Mouse (Mus musculus) liver, embryonic 14.5 days (tissue): ENCODE data around the gene Vezf1. TPM values are rescaled to one million over a fixed set of nuclear protein-coding genes. Genes with fewer than 3 reads are reported as not detected.

Experiments used
- ATAC-seq: fragments of 200-750 bp; cut with Nextera tagmentation; 2 replicates; pipeline ENCODE4 v1.8.0; 2017; ENCODE audit warnings: moderate number of reproducible peaks, mild to moderate bottlenecking, moderate library complexity; ENCODE audit not compliant: insufficient read depth
- DNase-seq, 3 experiments: peaks; one replicate each; pipeline ENCODE4 v3.0.0-alpha.2; 2012 to 2013; ENCODE audit warnings: low read depth in 3 of 3, low spot score in 3 of 3
- H3K27ac ChIP-seq: fragments of 300-500 bp; sonication (generic); 2 replicates; pipeline ENCODE4 v1.5.1; 2014; ENCODE audit warnings: moderate library complexity, mild to moderate bottlenecking, control low read depth, inconsistent platforms
- H3K27me3 ChIP-seq: fragments of 300-500 bp; sonication (generic); 2 replicates; pipeline ENCODE4 v1.6.1; 2014; ENCODE audit warnings: mild to moderate bottlenecking, low read length, moderate library complexity; ENCODE audit not compliant: control insufficient read depth, insufficient read depth
- H3K36me3 ChIP-seq: fragments of 300-500 bp; sonication (generic); replicated peaks from 2 replicates; pipeline ENCODE4 v1.6.1; 2014; ENCODE audit warnings: low read depth; ENCODE audit not compliant: control insufficient read depth, insufficient read depth
- H3K4me1 ChIP-seq, 2 experiments: fragments of 200-500 bp in 1 of 2; fragments of 300-500 bp in 1 of 2; sonication (generic) in 1 of 2; replicated peaks; 2 replicates each; pipeline ENCODE4 v1.6.1; 2012 to 2014; ENCODE audit warnings: antibody characterized with exemption in 1 of 2, inconsistent platforms in 1 of 2, low read length in 1 of 2; ENCODE audit not compliant: control insufficient read depth in 2 of 2, insufficient read depth in 2 of 2
- H3K4me2 ChIP-seq: fragments of 300-500 bp; sonication (generic); 2 replicates; pipeline ENCODE4 v1.6.1; 2014; ENCODE audit warnings: low read depth, mild to moderate bottlenecking, control low read depth, moderate library complexity
- H3K4me3 ChIP-seq, 2 experiments: fragments of 200-500 bp in 1 of 2; fragments of 300-500 bp in 1 of 2; sonication (generic) in 1 of 2; 2 replicates each; pipeline ENCODE4 v1.5.1; 2012 to 2014; ENCODE audit warnings: low read depth in 2 of 2, low read length in 2 of 2, mild to moderate bottlenecking in 2 of 2, control low read depth in 1 of 2, inconsistent platforms in 1 of 2, moderate library complexity in 1 of 2; ENCODE audit not compliant: insufficient read depth in 1 of 2
- H3K9ac ChIP-seq: fragments of 300-500 bp; sonication (generic); replicated peaks from 2 replicates; pipeline ENCODE4 v1.6.1; 2014; ENCODE audit warnings: mild to moderate bottlenecking, control low read depth, moderate library complexity
- H3K9me3 ChIP-seq: fragments of 300-500 bp; sonication (generic); 2 replicates; pipeline ENCODE4 v1.6.1; 2016; ENCODE audit warnings: low read length, mixed read lengths; ENCODE audit not compliant: control insufficient read depth
- CTCF ChIP-seq: IDR thresholded peaks from 2 replicates; pipeline ENCODE4 v1.5.1; 2016; ENCODE audit warnings: antibody characterized with exemption, low read depth, control low read depth
- EP300 ChIP-seq: IDR thresholded peaks from 2 replicates; pipeline ENCODE4 v1.6.1; 2016; ENCODE audit warnings: antibody characterized with exemption, low read depth
- WGBS: fragments of 180-500 bp; shearing (Covaris S2); extraction: QIAGEN DNeasy Blood & Tissue Kit; methylation state at CpG from one replicate; pipeline ENCODE4 v1.1.7; 2014; ENCODE audit not compliant: insufficient replicate concordance; 5-methylcytosine and 5-hydroxymethylcytosine counted together
- polyA plus RNA-seq, 2 experiments: library from polyadenylated mRNA; depleted of rRNA in 1 of 2; stranded (reverse) in 1 of 2; unstranded in 1 of 2; fragments of >200 nt; fragmentation: Nextera tagmentation in 1 of 2; extraction: Ambion mirVana in 1 of 2; gene quantifications; 2 replicates each; pipeline versions ENCODE4 v1.2.1 to v1.2.3; 2012 to 2014

The Vezf1 gene
- polyA plus RNA-seq, 2 experiments = 5.7 to 7.5 TPM

DNA sequence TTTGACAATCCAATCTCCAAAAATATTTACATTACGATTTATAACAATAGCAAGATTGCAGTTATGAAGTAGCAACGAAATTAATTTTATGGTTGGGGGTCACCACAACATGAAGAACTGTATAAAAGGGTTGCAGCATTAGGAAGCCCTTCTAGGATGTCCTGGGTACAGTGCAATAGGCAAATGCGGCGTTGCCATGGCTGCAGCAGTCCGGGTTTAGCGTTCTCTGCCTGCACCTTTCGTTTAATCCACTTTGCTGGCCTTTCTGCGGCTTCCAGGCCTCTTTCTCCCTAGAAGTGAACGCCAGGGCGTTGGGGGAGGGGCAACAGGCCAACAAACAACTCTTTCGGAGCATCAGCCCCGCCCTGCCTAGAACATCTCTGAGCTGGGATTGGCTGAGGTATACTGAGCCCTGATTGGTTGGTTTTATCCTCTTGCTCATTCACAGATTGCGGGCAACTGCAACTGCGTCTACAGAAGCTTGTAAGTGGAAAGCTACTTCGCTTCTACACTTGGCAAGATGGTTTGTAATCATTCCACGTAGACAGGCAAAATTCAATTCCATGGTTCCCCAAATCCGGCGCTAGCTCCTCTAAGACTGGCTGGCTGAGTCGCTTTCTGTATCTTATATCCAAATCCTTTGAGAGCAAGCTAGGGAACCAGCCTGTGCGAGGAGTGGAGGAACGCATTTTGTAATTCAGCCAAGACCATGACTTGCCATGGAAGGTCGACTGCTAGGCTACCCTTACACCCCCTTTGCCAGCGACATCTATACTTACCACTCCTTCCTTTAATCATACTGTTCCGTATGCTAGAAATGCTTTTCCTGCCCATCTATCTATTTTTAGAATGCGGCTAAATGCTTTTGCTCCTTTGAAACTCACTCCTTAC, 18.9 kb downstream of the Vezf1 start:
- TF ChIP-seq EP300 = no peak
- no peak for TF ChIP-seq CTCF
- Histone ChIP-seq H3K36me3 (peaks cover 7% of the 10 kb centered on the region; the same call in 1 of the 2 replicates), H3K4me3 (peak overlapping the region; percentile 1 to 9; a peak in 2 of 4 replicates), H3K27me3 (no peaks in the 10 kb centered on the region), H3K4me1 (peaks cover 0 to 6% of the 10 kb centered on the region in 2 experiments; a peak in 3 of 4 replicates), H3K4me2 (peak overlapping the region; percentile 53), H3K9me3 (no peaks in the 10 kb centered on the region), H3K9ac (peak overlapping the region; percentile 23; the same call in 1 of the 2 replicates), H3K27ac (no peak overlapping the region)
- WGBS = 8% methylated on average over 25 of the region's 25 CpGs
- DNase-seq (peak; percentile 65 to 74 (median 65)), ATAC-seq (peak; percentile 91)

DNA sequence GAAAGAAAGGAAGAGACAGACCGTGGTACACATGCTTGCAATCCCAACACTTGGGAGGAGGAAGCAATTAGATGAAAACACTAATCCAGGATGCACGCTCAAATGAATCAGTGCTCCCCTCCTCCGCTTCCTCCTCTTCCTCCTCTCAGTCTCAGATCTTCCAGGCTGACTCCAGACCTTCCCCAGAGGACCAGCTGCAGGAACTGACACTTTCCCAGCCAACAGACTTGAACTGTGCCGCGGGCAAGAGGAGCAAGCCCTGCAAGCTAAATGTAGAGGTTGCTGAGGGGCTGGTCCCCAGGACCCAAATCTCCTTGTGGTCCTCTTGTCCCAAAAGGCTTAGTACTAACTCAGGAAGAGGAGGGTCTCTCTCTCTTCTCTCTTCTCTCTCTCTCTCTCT, 21.1 kb downstream of the Vezf1 start:
- no peak for ATAC-seq
- WGBS = 47% methylated on average over 5 of the region's 5 CpGs

GRCm38 (mm10) chr11:88090293-88090692, 22.2 kb downstream of the Vezf1 start:
- Histone ChIP-seq H3K27ac (no peak overlapping the region), H3K4me2 (no peak overlapping the region), H3K9me3 (no peaks in the 10 kb centered on the region), H3K4me3 (no peak overlapping the region), H3K9ac (no peak overlapping the region), H3K4me1 (peaks cover 0 to 6% of the 10 kb centered on the region in 2 experiments; a peak in 3 of 4 replicates), H3K36me3 (no peaks in the 10 kb centered on the region), H3K27me3 (peaks cover 3% of the 10 kb centered on the region)
- WGBS = 54% methylated on average over 5 of the region's 5 CpGs
- TF ChIP-seq EP300 (no peak), CTCF (no peak)
- no peak for DNase-seq
- ATAC-seq = no peak

More for the DNA sequence above, 21.1 kb downstream of the Vezf1 start:
- H3K9ac ChIP-seq = no peak overlapping the region
- H3K9me3 ChIP-seq = no peaks in the 10 kb centered on the region
- DNase-seq = no peak
- H3K4me2 ChIP-seq = no peak overlapping the region
- H3K27ac ChIP-seq = no peak overlapping the region
- H3K27me3 ChIP-seq = no peaks in the 10 kb centered on the region
- no peak overlapping the region for H3K4me3 ChIP-seq
- no peak for TF ChIP-seq EP300
- TF ChIP-seq CTCF = no peak
- peaks cover 0 to 6% of the 10 kb centered on the region in 2 experiments; a peak in 3 of 4 replicates for H3K4me1 ChIP-seq
- H3K36me3 ChIP-seq = no peaks in the 10 kb centered on the region

- ATAC-seq = no peak
Measured at GRCm38 (mm10) chr11:88091949-88092348, 23.9 kb downstream of the Vezf1 start.

GRCm38 (mm10) chr11:88097173-88097572, 29.1 kb downstream of the Vezf1 start:
- no peak overlapping the region for H3K9ac ChIP-seq
- H3K4me2 ChIP-seq = no peak overlapping the region
- H3K27ac ChIP-seq = no peak overlapping the region

More at GRCm38 (mm10) chr11:88091949-88092348, 23.9 kb downstream of the Vezf1 start:
- Histone ChIP-seq H3K9me3 (no peaks in the 10 kb centered on the region), H3K4me2 (no peak overlapping the region), H3K36me3 (no peaks in the 10 kb centered on the region), H3K27ac (no peak overlapping the region), H3K4me1 (no peaks in the 10 kb centered on the region; a peak in 1 of 4 replicates), H3K4me3 (no peak overlapping the region), H3K27me3 (peaks cover 12% of the 10 kb centered on the region), H3K9ac (no peak overlapping the region)
- no peak for TF ChIP-seq CTCF
- no peak for TF ChIP-seq EP300
- WGBS = 11% methylated on average over 1 of the region's 1 CpGs
- DNase-seq = no peak

More at GRCm38 (mm10) chr11:88097173-88097572, 29.1 kb downstream of the Vezf1 start:
- peaks cover 51% of the 10 kb centered on the region for H3K27me3 ChIP-seq
- no peak for ATAC-seq
- H3K36me3 ChIP-seq = no peaks in the 10 kb centered on the region
- H3K9me3 ChIP-seq = no peaks in the 10 kb centered on the region
- DNase-seq = no peak
- H3K4me3 ChIP-seq = no peak overlapping the region
- WGBS = 12% methylated on average over 4 of the region's 4 CpGs
- TF ChIP-seq CTCF (no peak), EP300 (no peak)
- peaks cover 0 to 5% of the 10 kb centered on the region in 2 experiments; a peak in 2 of 4 replicates for H3K4me1 ChIP-seq
